Mouse (Mus musculus) adrenal gland, postnatal 36 days (tissue): ENCODE data around the gene S100a9. TPM values are rescaled to one million over a fixed set of nuclear protein-coding genes. Genes with fewer than 3 reads are reported as not detected.

Experiments
- DNase-seq, 2 experiments: peaks; one replicate each; pipeline ENCODE4 v3.0.0; 2021; ENCODE audit warnings: mixed read lengths in 1 of 2
- long read RNA-seq, 2 experiments: library from polyadenylated mRNA; stranded (forward); transcript quantifications; one replicate each; pipeline ENCODE4 v2.0.0; 2021; ENCODE audit warnings: borderline sequencing depth in 2 of 2
- total RNA-seq, 2 experiments: library from RNA; stranded (reverse); gene quantifications; 2 replicates each; pipeline ENCODE4 v1.2.3; 2021

The S100a9 gene
- 1 to 10 TPM in 1 of 2 experiments, not detected in 1; 1.8 TPM for total RNA-seq
- long read RNA-seq, experiment 1: 0 reads
- long read RNA-seq, experiment 2, partial matches to known transcripts: 0 of 1 reads
- long read RNA-seq, experiment 2, other reads (novel, unspliced or antisense): 0 of 1 reads

- no peak for DNase-seq
These were observed at the start of gene S100a9 for GRCm38 (mm10) chr3:90695613-90696012. TSS of gene S100a9 (minus strand) at chr3:90695721.

- DNase-seq: no peak
These were observed 31.1 kb upstream of the S100a9 start, which contains the start of gene Pglyrp4 for GRCm38 (mm10) chr3:90726606-90727005. TSS of gene Pglyrp4 (plus strand) at chr3:90726906.

GRCm38 (mm10) chr3:90709591-90710460 is 14.3 kb upstream of the S100a9 start:
- DNase-seq: peak; percentile 87 to 88

GRCm38 (mm10) chr3:90708523-90709202 is 13.1 kb upstream of the S100a9 start:
- DNase-seq: peak; percentile 13 to 17

- DNase-seq: no peak
These were observed 6.7 kb upstream of the S100a9 start for GRCm38 (mm10) chr3:90702244-90702643.

- no peak for DNase-seq
These were observed 2.0 kb downstream of the S100a9 start for GRCm38 (mm10) chr3:90693496-90693895.

GRCm38 (mm10) chr3:90686835-90687234 is 8.7 kb downstream of the S100a9 start:
- DNase-seq: no peak

GRCm38 (mm10) chr3:90683929-90684328 is 11.6 kb downstream of the S100a9 start:
- DNase-seq: no peak

- DNase-seq: no peak
These were observed 16.9 kb downstream of the S100a9 start for GRCm38 (mm10) chr3:90678656-90679055.

GRCm38 (mm10) chr3:90668846-90669245 is 26.7 kb downstream of the S100a9 start, which contains the start of gene S100a8:
TSS of gene S100a8 (plus strand) at chr3:90668978.
- peak; percentile 44 to 55 for DNase-seq

GRCm38 (mm10) chr3:90664219-90664618 is 31.3 kb downstream of the S100a9 start:
- DNase-seq: peak; percentile 14 to 30

GRCm38 (mm10) chr3:90659364-90660044 is 36.0 kb downstream of the S100a9 start:
- DNase-seq: no peak

- DNase-seq: no peak
These were observed 38.1 kb downstream of the S100a9 start for GRCm38 (mm10) chr3:90657405-90657804.

- no peak for DNase-seq
These were observed 41.8 kb downstream of the S100a9 start, which contains the start of gene S100a7a for GRCm38 (mm10) chr3:90653717-90654116. TSS of gene S100a7a (plus strand) at chr3:90654017.

GRCm38 (mm10) chr3:90652878-90653508 is 42.5 kb downstream of the S100a9 start:
- peak; percentile 62 to 77 for DNase-seq

GRCm38 (mm10) chr3:90649832-90650231 is 45.7 kb downstream of the S100a9 start:
- no peak for DNase-seq

- no peak for DNase-seq
These were observed 46.5 kb downstream of the S100a9 start for GRCm38 (mm10) chr3:90648981-90649380.

GRCm38 (mm10) chr3:90647291-90647690 is 48.2 kb downstream of the S100a9 start:
- no peak for DNase-seq

GRCm38 (mm10) chr3:90644220-90644619 is 51.3 kb downstream of the S100a9 start:
- peak; percentile 65 to 73 for DNase-seq
